Mouse (Mus musculus) right cerebral cortex, postnatal 14 days (tissue): ENCODE data around the gene Drd3.

ENCODE experiments used
- DNase-seq: peaks from one replicate; pipeline ENCODE4 v3.0.0; 2022

The Drd3 gene

DNA sequence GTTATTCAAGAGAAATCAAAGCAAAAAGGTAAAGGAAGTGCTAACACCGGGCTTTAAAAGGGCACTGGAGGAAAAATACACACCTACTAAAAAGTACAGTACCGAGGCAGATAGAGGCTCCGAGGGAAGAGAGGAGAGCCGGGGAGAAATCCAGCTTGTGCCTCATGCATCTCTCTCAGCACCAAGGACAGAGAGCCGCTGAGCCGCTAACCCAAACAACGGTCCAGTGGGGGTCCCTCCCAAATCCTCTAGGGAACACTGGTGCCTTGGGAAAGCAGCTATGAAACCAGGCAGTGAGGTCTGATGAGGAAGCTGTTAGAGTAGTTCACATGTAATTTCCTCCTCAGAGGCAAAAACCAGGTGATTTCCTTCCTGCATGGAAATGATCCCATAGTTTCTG lies at the start of gene Drd3:
TSS of gene Drd3 (plus strand) at position 276 of the 400 bp plus-strand sequence.
- DNase-seq, result no peak

DNA sequence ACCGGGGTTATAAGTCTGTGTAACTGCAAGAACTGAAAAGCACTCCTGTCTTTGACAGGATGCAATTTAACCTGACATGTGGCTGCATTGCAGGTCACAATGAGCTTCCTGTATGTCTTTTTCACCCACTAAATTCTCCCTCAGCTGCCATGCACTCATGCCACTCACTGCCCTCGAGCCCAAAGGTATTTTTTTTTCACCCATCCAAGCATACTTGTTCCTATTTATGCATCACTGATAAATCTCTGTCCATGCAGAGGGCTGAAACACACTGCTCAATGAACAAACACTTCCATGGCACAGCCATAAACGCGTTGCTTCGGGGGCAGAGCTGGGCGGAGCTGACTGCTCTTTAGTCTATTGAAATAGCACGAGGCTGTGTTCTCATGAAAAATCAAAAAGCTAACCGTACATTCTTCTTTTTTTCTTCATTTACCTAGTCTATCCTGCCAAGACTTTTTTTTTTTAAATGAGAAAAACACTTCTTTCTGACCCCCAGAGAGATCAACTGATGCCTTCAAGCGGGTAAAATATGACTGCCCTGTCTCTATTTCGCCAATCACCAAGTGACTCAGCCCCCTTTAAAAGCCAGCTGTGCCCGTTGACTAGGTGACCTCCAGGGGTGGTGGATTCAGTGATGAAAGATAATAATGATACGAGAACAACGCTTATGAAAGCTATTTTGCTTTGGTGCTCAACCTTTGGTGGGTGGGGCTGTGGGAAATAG lies 45.3 kb upstream of the Drd3 start:
- no peak for DNase-seq

DNA sequence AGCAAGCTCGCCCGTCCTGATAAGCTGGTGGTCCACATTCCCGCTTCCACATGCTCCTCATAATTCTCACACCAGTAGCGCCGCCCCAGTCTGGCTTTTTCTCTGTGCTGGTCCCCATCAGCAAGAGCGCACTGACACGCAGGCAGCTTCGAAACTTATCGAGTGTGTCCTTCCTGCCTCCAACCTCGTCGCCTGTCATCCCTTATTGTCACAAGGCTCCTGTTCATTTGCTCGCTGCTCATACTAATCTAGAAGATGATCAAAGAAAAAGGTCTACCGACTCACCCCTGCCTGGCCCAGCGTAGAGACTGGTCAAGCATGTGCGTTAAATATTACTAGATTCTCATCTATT lies 44.8 kb upstream of the Drd3 start:
- DNase-seq, result no peak

DNA sequence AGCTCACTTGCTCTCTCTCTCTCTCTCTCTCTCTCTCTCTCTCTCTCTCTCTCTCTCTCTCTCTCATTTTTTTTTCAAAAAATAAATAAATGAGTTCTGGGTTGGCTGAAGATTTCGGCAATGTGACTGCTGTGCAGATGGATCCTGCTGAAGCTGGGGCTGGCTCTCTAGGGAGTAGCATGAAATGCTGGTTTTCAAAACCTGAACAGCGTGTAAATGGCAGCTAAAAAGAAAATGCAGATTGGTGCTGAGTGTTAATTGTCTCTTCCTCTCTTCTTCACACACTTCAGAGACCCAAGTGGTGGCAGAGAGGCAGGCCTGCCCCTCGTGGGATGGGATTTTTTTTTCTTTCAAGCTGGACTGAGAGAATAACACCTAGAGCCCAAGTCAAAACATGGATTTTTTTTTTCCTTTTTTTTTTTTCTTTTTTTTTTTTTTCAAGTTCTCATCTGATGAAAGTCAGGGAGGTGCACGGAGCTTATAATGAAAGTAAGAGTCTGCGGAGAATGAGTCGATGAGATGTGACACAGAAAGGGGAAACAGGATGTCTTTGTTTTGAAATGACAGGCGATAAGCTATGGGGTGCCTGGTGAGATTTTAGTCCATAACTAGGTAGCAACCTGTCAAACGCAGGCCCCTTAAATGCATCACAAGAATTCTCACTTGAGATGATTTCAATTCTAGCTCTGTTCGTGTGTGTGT lies 44.2 kb upstream of the Drd3 start:
- DNase-seq, result no peak

GRCm38 (mm10) chr16:43710134-43710475 lies 43.7 kb upstream of the Drd3 start:
- no peak for DNase-seq

DNA sequence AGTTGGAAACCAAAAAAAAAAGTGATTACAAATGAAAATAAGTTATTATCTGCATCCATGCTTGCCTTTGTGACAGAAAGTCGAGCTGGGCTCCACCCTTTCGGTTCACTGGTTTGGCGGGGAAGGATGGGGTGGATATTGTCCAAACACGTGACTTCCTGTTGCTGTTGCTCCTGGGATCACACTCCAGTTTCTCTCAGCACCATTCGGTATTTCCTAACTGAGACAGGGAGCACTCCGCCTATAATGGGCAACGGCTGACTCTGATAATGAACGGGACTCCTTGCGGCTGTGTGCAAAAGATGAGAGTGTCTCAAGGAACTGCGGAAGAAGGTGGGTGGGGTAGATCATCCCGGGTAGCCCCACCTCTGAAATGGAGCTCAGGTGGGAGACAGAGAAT lies 43.2 kb upstream of the Drd3 start:
- DNase-seq, result no peak

DNA sequence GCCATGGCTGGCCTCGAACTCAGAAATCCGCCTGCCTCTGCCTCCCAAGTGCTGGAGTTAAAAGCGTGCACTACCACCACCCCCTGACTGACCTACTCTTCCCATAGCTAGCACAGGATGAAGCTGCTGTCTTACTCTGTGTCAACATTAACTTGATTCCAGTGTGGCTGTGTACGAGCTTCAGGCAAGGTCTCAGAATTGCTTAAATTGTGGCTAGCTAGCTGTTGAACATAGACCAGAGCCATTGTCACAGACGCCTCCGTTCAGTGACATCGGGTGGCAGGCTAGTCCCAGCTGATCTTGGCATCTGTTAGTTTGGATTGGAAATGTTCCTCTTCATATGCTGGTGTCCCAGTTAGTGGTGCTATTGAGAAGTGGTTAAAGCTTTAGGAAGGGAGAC lies 42.5 kb upstream of the Drd3 start:
- DNase-seq, result no peak

DNA sequence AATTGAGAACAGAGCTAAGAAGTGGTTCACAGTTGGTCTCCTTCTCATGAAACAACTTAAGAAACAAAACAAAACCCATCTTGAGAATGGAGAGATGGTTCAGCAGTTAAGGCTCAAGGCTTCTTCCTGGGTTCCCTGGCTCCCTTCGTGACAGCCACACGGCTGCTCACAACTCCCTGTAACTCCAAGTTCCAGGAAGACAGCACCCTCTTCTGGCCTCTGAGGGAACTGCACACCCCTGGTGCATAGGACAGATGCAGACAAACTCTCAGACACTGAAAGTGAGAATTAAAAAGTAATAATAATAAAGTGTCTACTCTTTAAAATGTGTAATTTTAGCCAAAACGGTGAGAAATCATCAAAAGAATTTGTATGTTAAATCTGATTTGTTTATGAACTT lies 29.4 kb upstream of the Drd3 start:
- DNase-seq, result no peak

GRCm38 (mm10) chr16:43729506-43730221 lies 24.2 kb upstream of the Drd3 start:
- no peak for DNase-seq

DNA sequence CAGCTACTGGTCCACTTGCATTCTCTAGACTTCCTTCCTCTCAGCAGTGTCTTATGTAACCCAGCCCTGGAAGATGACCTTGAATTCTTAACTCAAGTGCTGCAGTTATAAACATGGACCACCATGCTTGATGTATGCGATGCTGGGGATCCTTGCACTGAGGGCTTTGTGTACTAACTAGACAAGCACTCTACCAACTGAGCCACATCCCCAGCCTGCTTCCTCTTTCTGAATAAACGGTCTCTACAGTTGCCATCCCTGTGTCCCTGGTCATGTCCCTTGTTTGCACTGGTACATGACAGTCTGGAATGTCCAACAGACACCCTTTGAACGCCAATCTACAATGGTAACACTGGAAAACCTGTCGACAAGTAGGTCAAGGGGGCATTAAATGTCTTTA lies 23.5 kb upstream of the Drd3 start:
- DNase-seq, result no peak

DNA sequence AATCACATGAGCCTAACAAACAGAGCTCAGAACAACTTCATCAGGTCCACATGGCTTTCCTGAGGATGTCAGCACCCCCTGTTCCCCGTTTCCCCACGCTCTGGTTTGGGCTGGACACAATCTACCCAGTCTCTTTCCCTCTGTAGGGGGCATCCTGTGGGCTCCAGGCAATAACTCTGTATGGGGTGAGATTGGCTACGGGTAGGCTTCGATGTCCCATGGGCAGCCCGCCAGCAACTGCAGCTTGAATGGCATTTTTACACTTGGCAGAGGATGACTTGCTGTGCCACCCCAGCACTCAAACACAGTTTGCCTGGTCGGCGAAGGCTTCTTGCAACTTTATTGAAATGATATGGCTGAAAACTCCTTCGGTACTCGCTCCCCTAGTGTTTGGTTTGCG lies 21.3 kb upstream of the Drd3 start:
- no peak for DNase-seq

DNA sequence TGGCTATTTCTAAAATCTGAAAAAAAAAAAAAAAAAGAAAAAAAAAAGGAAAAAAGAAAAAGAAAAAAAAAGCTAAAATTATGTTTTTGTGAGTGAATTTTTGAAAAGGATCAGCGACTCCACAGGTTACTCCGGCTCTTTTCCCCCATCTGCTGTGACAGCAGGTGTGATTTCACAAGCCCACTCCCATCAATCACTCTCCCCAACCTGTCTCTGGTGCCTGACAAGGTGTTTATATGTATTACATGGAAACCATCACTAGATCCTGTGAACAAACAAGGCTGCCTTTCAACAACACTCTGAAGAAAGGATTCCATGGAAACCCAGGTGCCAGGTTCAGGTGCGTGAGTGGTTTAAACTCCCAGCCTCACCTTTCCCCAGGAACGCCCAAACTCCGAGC lies 20.9 kb upstream of the Drd3 start:
- DNase-seq, result no peak

GRCm38 (mm10) chr16:43737933-43738332 lies 15.9 kb upstream of the Drd3 start:
- peak; percentile 27 for DNase-seq

DNA sequence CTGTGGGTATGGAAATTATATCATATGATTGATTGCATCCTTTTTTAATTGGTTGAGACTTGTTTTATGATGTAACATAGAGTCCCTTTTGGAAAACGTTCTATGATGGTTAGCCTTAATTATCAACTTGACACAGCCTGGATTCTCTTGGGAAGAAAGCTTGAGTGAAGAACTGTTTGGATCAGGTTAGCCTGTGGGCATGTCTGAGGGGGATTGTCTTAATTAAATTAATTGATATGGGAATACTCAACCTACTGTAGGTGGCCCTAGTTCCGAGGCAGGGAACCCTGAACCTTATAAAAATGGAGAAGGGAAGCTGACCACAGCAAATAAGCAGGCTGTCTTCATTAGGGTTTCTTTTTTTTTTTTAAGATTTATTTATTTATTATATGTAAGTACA lies 12.9 kb upstream of the Drd3 start:
- no peak for DNase-seq

DNA sequence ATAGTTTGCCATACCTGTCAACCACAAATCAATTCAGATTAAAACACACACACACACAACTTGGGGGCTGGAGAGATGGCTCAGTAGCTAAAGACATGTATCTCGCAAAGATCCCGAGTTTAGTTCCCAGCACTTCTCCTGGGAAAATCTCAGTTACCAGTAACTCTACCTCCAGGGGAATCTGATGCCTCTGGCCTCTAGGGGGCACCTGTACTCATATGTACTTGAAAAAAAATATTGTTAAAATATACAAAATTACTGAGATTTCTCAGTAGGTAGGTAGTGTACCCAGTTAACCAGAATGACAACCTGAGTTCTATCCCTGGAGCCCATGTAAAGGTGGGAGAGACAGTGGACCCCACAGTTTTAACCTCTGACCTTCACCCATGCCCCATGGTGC lies 5.4 kb upstream of the Drd3 start:
- no peak for DNase-seq

DNA sequence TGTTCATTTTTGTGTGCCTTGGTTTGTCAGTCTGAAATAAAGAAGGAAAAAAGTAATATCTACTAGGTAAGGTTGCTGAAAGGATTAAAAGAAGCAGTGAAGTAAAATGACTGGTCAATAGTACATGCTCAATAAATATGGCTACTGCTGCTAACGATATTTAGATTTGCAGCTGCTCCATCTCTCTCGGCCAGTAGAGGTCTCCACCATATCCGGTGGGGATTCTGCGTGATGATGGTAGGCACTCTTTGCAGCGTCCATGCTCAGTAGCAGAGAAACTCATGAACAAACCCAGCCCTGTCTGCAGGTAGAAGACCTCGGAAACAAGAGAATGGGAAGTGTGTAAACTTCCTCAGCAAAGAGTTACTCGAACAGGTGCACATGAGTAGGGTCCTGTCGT lies 926 bp upstream of the Drd3 start:
- DNase-seq, result no peak

- DNase-seq, result no peak
Measured at GRCm38 (mm10) chr16:43772358-43772757, 18.5 kb downstream of the Drd3 start.

DNA sequence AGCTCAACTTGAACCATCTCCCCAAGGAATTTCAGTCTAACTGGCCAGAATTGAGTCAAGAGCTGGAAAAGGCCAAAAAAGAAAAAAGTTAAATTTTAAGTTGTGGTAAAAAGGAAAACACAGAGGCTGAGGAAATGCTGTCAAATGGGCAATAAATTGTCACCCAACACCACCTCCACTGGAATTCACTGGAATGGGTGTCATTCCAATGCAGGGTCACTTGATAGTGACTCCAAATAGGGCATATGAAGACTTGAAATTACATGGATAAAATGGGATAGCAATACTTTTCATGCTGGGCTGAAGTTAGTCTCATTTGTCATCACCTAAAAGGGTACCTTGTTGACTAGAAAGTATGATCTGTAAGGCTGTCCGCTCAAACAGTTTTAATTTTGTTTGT lies 18.9 kb downstream of the Drd3 start:
- DNase-seq, result no peak

DNA sequence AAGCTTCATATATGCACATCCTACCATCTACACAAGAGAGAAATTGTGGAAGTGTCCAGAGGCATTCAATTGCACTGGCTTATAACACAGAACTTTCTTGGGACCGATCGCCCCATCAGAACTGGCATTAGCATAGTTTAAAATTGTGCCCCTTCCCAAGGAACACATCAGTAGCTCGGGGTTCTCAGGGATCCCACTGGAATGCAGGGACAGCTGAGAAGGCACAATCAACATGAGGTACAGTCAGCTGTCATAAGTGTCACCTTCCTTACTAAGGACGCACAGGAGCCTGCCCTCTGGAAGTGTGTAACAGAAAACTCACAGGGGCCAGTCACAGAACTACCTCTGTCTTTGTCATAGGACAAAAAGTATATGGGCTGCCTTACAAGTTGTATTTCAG lies 19.7 kb downstream of the Drd3 start:
- DNase-seq, result no peak

DNA sequence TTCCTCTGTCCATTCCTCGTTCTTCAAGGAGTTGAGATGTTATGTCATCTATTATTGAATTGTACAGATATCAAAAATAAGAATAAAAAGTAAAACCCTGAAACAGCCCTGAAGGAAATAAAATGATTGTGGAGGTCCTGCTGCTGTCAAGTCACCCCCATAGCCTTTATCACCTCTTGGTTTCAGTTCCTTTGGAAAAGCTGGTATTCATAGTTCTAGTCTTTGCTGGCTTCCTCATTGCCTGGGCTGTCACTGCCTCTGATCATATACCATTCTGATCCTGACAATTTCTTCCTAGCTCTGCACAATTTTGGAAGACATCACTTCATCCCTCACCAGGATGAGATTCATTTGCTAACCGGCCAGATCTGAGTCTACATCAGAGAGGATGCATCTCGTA lies 23.1 kb downstream of the Drd3 start:
- DNase-seq, result no peak

- DNase-seq, result no peak
Measured at GRCm38 (mm10) chr16:43799541-43799940, 45.7 kb downstream of the Drd3 start.

DNA sequence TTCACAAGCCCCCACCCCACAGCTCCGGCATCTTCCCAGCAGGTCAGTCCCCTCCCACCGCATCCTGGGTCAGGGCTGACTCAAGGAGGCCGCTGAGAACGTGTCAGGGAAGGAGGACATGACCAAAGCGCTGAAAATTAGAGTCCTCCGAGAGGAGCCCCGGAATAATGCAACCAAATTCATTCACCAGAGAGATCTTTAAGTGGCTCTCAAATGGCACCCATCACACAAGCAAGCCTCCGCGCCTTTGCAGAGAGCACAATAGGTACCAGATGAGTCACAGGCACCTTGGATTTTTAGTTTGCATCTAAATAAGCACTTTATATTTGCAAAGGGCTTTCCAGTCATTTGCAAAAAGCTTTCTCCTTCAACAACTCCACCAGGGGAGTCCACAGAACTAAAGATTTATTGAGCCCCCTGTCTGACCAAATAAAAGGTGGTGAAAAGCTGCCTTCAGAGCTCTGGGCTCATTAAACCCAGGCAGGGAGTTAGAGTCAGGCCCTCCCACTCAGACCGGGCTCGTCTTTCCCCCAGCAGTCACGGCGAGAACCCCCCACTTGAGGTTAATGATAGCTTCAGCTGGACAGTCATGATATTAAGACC lies 46.4 kb downstream of the Drd3 start:
- DNase-seq, result no peak

DNA sequence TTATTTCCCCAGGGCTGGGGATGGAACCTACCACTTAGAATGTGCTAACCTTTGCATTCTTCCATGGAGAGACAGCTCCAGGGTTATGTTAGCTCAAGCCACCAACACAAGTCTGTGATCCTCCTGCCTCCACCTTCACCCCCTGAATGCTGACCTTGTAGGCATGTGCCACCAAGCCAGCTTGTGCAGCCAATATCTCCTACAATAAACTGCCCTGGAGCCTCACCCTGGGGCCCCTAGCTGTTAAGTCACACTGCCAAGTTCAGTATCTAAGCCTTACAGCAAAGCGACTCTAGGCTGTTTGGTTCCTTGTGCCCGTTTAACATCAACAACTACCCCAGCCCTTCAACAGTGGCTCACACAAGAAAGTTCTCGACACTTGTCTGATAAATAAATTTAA lies 47.3 kb downstream of the Drd3 start:
- no peak for DNase-seq

GRCm38 (mm10) chr16:43801791-43802307 lies 48.0 kb downstream of the Drd3 start:
- DNase-seq, result peak; percentile 75
